Mouse (Mus musculus): ENCODE measurements at regions not wholly inside any gene's neighbourhood (a gene's known extent, or its start where the extent isn't known, plus 50 kb on each side); places are given as distances from the start of the nearest gene placed in this dataset.
A peak's percentile ranks its signal among the peaks of the same experiment; 100 is the strongest.

DNA sequence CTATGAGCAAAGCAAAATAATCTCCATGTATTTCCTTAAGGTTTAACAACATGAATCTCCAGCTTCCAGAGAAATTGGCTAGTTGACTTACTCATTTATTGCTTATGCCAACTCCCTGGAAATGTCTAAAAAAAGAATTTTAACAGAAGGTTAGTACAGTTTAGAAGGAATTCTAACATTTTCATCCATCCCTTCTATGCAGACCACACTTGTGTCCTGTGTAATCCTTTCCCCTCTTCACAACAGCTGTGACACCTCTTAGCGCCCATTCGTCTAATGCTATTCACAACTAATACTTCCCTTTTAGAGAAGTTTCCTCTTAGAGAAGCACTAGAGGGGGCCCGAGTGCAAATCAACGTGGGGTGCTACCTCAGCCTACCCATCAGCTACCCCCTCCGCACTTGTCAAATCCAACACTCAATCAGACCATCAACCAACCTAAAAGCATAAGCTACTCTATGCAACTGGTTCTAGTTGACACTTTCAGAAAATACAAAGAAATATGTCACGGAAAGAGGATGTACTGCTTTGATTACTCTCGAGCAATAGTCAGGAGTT is 428.4 kb upstream of the Mef2c start:
- no peaks in the 10 kb centered on the region for H3K27me3 ChIP-seq (replicated peaks)

DNA sequence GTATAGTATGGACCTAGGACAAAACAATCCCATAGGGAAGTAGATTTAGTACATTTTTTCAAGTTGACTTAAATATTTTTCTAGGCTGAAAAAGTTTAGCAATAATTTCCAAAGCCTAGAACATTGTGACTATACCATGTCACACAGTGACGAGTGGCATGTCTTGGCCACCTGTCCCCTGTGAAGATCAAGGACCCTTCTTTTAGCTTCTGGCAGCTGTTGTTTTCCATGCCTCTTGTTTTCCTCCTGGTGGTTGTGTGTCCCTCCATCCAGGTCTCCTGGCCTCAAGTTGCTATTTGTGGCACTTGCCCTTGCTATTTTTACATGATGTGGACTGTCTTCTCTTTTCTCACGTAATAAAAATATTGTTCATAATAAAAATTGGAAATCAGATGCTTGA is 427.2 kb upstream of the Mef2c start:
- Histone ChIP-seq H3K4me3 (no peak overlapping the region), H3K27ac (no peak overlapping the region), H3K4me2 (replicated peaks) (no peak overlapping the region), H3K27me3 (replicated peaks) (no peaks in the 10 kb centered on the region), H3K36me3 (no peaks in the 10 kb centered on the region), H3K9me3 (no peaks in the 10 kb centered on the region), H3K4me1 (no peaks in the 10 kb centered on the region), H3K9ac (no peak overlapping the region)
- no peak for ATAC-seq (ENCODE audit: low FRiP score, low read depth)
- 91% methylated on average over 2 of the region's 2 CpGs for WGBS

More for the DNA sequence above, 428.4 kb upstream of the Mef2c start:
- ATAC-seq (ENCODE audit: low FRiP score, low read depth), result no peak
- H3K4me3 ChIP-seq, result no peak overlapping the region
- no peaks in the 10 kb centered on the region for H3K36me3 ChIP-seq
- H3K9ac ChIP-seq, result no peak overlapping the region
- H3K9me3 ChIP-seq, result no peaks in the 10 kb centered on the region
- no peak overlapping the region for H3K4me2 ChIP-seq (replicated peaks)
- H3K4me1 ChIP-seq, result no peaks in the 10 kb centered on the region
- H3K27ac ChIP-seq, result no peak overlapping the region
- 70% methylated on average over 7 of the region's 7 CpGs for WGBS

DNA sequence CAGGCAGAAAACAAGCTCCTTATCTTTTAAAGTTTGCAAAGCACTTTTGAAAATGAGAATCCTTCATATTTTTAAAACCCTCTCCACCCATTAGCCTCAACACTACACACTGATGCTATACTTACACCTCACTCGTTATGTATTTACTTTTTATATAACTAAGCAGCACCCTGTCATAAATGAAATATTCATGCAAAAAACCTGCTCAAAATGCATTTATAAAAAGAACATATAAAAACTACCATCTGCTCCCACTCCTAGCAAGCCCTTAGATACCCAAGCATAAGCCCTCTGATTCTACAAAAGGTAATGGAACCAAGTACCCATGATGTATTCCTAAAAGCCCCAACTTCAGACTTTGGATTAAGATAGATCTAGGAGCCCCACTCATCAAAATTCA is 426.7 kb upstream of the Mef2c start:
- WGBS, result 85% methylated on average over 1 of the region's 1 CpGs
- no peak for ATAC-seq (ENCODE audit: low FRiP score, low read depth)
- H3K9ac ChIP-seq, result no peak overlapping the region
- H3K4me2 ChIP-seq (replicated peaks), result no peak overlapping the region
- no peaks in the 10 kb centered on the region for H3K9me3 ChIP-seq
- no peaks in the 10 kb centered on the region for H3K27me3 ChIP-seq (replicated peaks)
- H3K27ac ChIP-seq, result no peak overlapping the region
- no peak overlapping the region for H3K4me3 ChIP-seq
- H3K4me1 ChIP-seq, result no peaks in the 10 kb centered on the region
- no peaks in the 10 kb centered on the region for H3K36me3 ChIP-seq

DNA sequence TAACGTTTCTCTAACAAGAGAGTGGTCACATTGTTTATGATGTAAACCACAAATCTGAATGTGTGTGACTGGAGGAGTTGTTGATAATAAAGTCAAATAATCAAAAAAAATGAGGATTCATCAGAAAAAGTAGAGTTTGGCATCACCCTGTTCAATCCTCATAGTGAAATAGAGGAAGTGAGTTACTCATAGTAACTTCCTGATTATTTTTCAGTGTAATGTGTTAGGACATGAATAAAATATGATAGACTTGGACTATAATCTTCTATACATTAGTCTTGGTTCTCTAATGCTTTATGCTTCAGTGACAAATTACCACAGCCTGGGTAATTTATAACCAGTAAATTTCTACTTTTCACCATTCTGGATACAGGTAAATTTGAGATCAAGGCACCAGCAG is 424.5 kb upstream of the Mef2c start:
- no peak overlapping the region for H3K4me2 ChIP-seq (replicated peaks)
- 71% methylated on average over 1 of the region's 1 CpGs for WGBS
- no peaks in the 10 kb centered on the region for H3K27me3 ChIP-seq (replicated peaks)
- H3K9me3 ChIP-seq, result no peaks in the 10 kb centered on the region
- H3K9ac ChIP-seq, result no peak overlapping the region
- H3K4me1 ChIP-seq, result no peaks in the 10 kb centered on the region
- H3K4me3 ChIP-seq, result no peak overlapping the region
- ATAC-seq (ENCODE audit: low FRiP score, low read depth), result no peak
- H3K27ac ChIP-seq, result no peak overlapping the region
- no peaks in the 10 kb centered on the region for H3K36me3 ChIP-seq

DNA sequence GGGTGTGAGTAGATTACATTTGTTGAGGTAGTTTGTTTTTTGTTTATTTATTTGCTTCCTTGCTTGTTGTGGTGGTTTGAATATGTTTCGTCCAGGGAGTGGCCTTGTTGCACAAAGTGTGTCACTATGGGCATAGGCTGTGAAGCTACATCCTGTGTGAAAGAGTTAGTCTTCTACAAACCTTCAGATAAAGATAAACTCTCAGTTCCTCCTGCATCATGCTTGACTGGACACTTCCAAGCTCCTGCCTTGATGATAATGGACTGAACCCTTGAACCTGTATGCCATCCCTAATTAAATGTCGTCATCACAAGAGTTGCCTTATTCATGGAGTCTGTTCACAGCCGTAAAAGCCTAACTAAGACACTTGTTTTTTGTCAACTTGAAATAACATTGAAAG is 418.9 kb upstream of the Mef2c start:
- Histone ChIP-seq H3K4me2 (replicated peaks) (no peak overlapping the region), H3K27me3 (replicated peaks) (no peaks in the 10 kb centered on the region), H3K27ac (no peak overlapping the region), H3K9ac (no peak overlapping the region), H3K36me3 (no peaks in the 10 kb centered on the region), H3K4me1 (no peaks in the 10 kb centered on the region), H3K9me3 (no peaks in the 10 kb centered on the region), H3K4me3 (no peak overlapping the region)
- ATAC-seq (ENCODE audit: low FRiP score, low read depth), result no peak
- WGBS, result 73% methylated on average over 3 of the region's 3 CpGs

DNA sequence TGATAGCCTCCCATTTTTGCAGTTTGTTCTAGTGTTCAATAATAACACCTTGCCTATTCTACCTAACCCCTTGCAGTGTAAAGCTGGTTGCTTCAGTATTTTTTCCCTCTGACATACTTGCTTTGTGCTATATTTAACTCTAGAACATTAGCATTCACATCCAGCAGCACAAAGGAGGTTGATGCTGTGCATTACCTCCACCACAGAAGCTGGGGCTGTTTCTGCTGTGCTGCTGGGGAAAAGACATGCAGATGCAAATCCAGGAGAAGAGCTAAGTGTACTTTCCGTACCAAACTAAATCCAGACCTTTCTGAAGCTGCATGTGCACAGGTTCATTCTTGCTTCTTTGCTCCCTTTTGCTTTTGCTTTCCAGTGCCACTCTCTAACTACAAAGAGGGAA is 403.9 kb upstream of the Mef2c start:
- H3K4me3 ChIP-seq, result no peak overlapping the region
- H3K4me2 ChIP-seq (replicated peaks), result no peak overlapping the region

DNA sequence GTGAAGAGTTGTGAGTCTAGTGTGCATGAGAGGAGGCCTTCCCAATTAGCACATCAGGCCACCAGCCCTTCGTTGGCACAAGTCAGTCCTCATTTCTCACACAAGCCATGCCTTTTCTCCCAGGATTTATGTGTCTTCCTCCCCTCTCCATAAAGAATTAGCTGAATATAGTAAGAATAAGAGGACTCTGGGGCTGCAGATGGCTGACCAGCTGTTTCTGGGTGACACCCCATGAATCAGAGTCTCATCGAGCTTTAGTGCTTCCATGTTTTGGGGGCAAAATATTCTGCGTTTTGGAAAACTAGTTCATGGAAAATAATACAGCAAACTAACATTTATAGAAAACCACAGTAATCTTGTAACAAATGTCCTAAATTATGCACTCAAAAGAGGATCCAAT is 393.2 kb upstream of the Mef2c start:
- Histone ChIP-seq H3K4me2 (replicated peaks) (no peak overlapping the region), H3K4me3 (no peak overlapping the region), H3K4me1 (no peaks in the 10 kb centered on the region; the same call in 1 of the 2 replicates), H3K36me3 (no peaks in the 10 kb centered on the region), H3K9me3 (no peaks in the 10 kb centered on the region), H3K27ac (no peak overlapping the region), H3K9ac (no peak overlapping the region), H3K27me3 (replicated peaks) (no peaks in the 10 kb centered on the region)
- 52% methylated on average over 3 of the region's 3 CpGs for WGBS
- no peak for ATAC-seq (ENCODE audit: low FRiP score, low read depth)

More for the DNA sequence above, 403.9 kb upstream of the Mef2c start:
- Histone ChIP-seq H3K9me3 (no peaks in the 10 kb centered on the region), H3K4me1 (no peaks in the 10 kb centered on the region), H3K36me3 (no peaks in the 10 kb centered on the region), H3K27me3 (replicated peaks) (no peaks in the 10 kb centered on the region), H3K9ac (no peak overlapping the region), H3K27ac (no peak overlapping the region)
- ATAC-seq (ENCODE audit: low FRiP score, low read depth), result no peak
- 83% methylated on average over 1 of the region's 1 CpGs for WGBS

DNA sequence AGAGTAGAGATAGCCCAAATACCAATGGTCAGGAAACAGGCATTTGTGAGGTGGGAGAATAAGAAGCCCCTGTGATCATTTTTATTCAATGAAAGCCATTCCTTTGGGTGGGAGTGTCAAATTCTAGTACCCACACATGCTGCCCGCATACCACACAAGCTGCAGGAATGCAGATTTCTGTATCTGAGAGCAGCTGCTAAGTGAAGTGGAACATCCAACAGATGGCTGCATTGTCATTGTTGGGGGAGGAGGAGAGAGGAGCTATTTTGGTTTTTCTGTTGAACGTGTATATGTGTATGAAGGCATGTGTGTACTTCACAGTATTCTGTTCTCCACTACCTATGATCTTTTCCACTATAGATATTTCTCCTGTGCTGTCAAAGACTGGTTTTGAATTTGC is 392.3 kb upstream of the Mef2c start:
- Histone ChIP-seq H3K9ac (no peak overlapping the region), H3K9me3 (no peaks in the 10 kb centered on the region), H3K4me2 (replicated peaks) (no peak overlapping the region), H3K36me3 (no peaks in the 10 kb centered on the region), H3K4me3 (no peak overlapping the region), H3K4me1 (no peaks in the 10 kb centered on the region; the same call in 1 of the 2 replicates), H3K27ac (no peak overlapping the region), H3K27me3 (replicated peaks) (no peaks in the 10 kb centered on the region)
- ATAC-seq (ENCODE audit: low FRiP score, low read depth), result peak; percentile 58; the same call in 1 of the 2 replicates
- 8% methylated on average over 2 of the region's 2 CpGs for WGBS

DNA sequence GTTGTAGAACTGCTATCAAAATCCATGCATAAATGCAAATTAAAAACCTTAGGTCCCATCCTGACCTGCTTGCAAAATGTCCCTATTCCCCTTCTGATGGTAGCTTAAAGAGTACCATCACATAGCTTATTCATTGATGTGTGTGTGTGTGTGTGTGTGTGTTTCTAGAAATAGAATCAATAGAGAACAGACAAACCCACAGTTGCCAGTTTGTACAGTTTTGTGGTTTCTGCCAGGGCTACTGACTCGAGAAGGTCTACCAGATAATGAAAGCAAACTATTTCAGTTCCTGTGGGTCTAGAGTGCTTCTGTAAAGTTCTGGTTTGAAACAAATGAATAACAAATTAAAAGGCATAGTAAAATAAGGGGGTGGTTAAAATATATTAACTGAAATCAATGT is 391.5 kb upstream of the Mef2c start:
- Histone ChIP-seq H3K4me1 (no peaks in the 10 kb centered on the region; the same call in 1 of the 2 replicates), H3K4me2 (replicated peaks) (no peak overlapping the region), H3K4me3 (no peak overlapping the region), H3K27me3 (replicated peaks) (no peaks in the 10 kb centered on the region), H3K9me3 (no peaks in the 10 kb centered on the region), H3K36me3 (no peaks in the 10 kb centered on the region), H3K27ac (no peak overlapping the region), H3K9ac (no peak overlapping the region)
- WGBS, result 78% methylated on average over 1 of the region's 1 CpGs
- no peak for ATAC-seq (ENCODE audit: low FRiP score, low read depth)

DNA sequence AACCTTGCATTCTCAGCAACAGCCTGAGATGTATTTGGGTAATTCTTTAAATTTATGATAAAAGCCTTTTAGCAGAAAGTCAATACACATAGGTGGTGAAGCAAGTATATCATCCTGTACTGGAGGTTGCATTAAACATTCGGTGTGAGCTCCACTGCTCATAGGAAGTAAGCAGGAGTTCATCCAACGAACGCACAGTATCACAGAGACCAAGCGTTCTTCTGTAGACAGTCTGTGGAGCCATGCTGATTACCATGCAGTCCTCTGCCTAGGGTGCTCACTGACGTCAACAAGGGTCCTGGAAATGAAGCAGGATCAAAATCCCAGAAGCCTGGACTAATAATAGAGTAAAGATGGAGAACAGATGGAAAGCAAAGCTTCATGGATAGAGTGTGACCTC is 391.1 kb upstream of the Mef2c start:
- no peak overlapping the region for H3K9ac ChIP-seq
- no peak overlapping the region for H3K4me2 ChIP-seq (replicated peaks)
- no peaks in the 10 kb centered on the region for H3K9me3 ChIP-seq
- H3K36me3 ChIP-seq, result no peaks in the 10 kb centered on the region
- WGBS, result 76% methylated on average over 5 of the region's 5 CpGs
- H3K4me1 ChIP-seq, result no peaks in the 10 kb centered on the region; the same call in 1 of the 2 replicates
- no peak for ATAC-seq (ENCODE audit: low FRiP score, low read depth)
- no peaks in the 10 kb centered on the region for H3K27me3 ChIP-seq (replicated peaks)
- H3K27ac ChIP-seq, result no peak overlapping the region
- H3K4me3 ChIP-seq, result no peak overlapping the region

DNA sequence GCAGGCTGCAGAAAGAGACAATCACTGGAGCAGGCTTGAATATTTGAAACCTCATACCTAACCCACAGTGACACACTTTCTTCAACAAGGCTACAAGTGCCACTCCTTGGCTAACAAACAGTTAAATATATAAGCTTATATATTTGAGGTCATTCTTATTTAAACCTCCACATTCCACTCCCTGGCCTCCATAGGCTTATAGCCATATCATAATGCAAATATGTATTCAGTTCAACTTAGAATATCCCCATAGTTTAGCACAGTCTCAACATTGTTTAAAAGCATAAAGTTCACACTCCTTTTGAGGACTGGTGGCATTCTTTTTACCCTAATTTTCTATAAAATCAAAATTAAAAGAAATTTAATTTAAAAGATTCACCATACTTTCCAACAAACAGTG is 390.0 kb upstream of the Mef2c start:
- H3K27me3 ChIP-seq (replicated peaks), result no peaks in the 10 kb centered on the region
- no peak overlapping the region for H3K4me2 ChIP-seq (replicated peaks)
- H3K9me3 ChIP-seq, result no peaks in the 10 kb centered on the region
- H3K27ac ChIP-seq, result no peak overlapping the region
- ATAC-seq (ENCODE audit: low FRiP score, low read depth), result no peak
- no peaks in the 10 kb centered on the region; the same call in 1 of the 2 replicates for H3K4me1 ChIP-seq
- H3K36me3 ChIP-seq, result no peaks in the 10 kb centered on the region
- H3K4me3 ChIP-seq, result no peak overlapping the region
- H3K9ac ChIP-seq, result no peak overlapping the region

DNA sequence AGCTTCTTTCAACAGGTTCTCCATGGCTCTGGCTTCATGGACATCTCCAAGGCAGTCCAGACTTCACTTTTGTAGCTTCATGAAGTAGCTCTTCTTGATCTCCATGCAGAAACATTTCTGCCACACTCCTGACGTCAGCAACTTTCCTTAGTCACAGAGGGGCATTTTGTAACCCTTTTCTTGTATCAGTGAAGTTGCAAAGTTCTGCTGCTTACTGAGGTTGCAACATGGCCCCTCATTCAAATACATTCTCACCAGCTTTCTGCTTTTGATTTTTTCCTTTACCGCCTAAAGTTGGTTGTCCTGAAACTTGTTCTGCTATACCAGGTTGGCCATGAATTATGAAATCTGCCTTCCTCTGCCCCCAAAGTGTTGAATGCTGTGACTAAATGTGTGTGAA is 389.4 kb upstream of the Mef2c start:
- H3K27me3 ChIP-seq (replicated peaks), result no peaks in the 10 kb centered on the region
- no peaks in the 10 kb centered on the region; the same call in 1 of the 2 replicates for H3K4me1 ChIP-seq
- no peak overlapping the region for H3K9ac ChIP-seq
- ATAC-seq (ENCODE audit: low FRiP score, low read depth), result no peak
- no peak overlapping the region for H3K4me2 ChIP-seq (replicated peaks)
- no peak overlapping the region for H3K27ac ChIP-seq
- H3K36me3 ChIP-seq, result no peaks in the 10 kb centered on the region
- H3K9me3 ChIP-seq, result no peaks in the 10 kb centered on the region
- no peak overlapping the region for H3K4me3 ChIP-seq
- WGBS, result 87% methylated on average over 2 of the region's 2 CpGs

DNA sequence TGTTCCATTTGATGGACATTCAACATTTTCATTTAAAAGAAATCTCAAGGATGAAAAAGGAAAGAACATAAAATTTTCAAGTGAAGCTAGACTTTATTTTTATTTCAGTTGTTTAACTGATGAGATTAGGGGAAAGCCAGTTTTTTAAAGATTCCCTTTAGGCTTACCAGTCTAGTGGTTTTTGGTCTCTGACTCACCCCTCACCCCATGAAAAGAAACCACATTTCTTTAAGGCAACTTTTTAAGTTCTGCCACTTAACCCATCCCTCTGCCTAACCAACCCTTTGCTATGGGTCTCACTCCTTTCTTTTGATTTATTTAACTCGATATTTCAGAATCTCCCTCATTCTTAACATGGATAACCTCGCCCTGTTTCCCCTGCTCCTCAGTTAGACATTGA is 388.1 kb upstream of the Mef2c start:
- H3K4me2 ChIP-seq (replicated peaks), result no peak overlapping the region
- 86% methylated on average over 2 of the region's 2 CpGs for WGBS
- ATAC-seq (ENCODE audit: low FRiP score, low read depth), result no peak

More for the DNA sequence above, 388.1 kb upstream of the Mef2c start:
- Histone ChIP-seq H3K27me3 (replicated peaks) (no peaks in the 10 kb centered on the region), H3K27ac (no peak overlapping the region), H3K4me1 (no peaks in the 10 kb centered on the region; the same call in 1 of the 2 replicates), H3K4me3 (no peak overlapping the region), H3K36me3 (no peaks in the 10 kb centered on the region), H3K9ac (no peak overlapping the region), H3K9me3 (no peaks in the 10 kb centered on the region)
